Mouse (Mus musculus): Measurements from ENCODE around the gene Bace2.

- TF ChIP-seq CTCF (IDR thresholded peaks at IDR 0.05): no peak
- TF ChIP-seq POLR2A (IDR thresholded peaks at IDR 0.05; ENCODE audit: insufficient read depth, low read depth, low read length): no peak
Observed at GRCm38 (mm10) chr16:97478655-97479054, 122.1 kb downstream of the Bace2 start.

All from heart, adult 2 months (tissue).